Mouse (Mus musculus): ENCODE data around the gene Ebf4. TPM values are rescaled to one million over a fixed set of nuclear protein-coding genes. Genes with fewer than 3 reads are reported as not detected.

Gene Ebf4
- total RNA-seq, 2 experiments from 2014 or later: 11.3 to 11.8 TPM

GRCm38 (mm10) chr2:130303014-130303413 lies 8.0 kb downstream of the Ebf4 start:
- DNase-seq (ENCODE audit: low spot score in 2 of 2): no peak
- no peak overlapping the region for H3K27ac ChIP-seq
- no peak overlapping the region for H3K4me3 ChIP-seq
- TF ChIP-seq CTCF (conservative IDR thresholded peaks at IDR 0.05): no peak

GRCm38 (mm10) chr2:130327057-130327456 lies 32.1 kb downstream of the Ebf4 start:
- no peak overlapping the region for H3K27ac ChIP-seq
- DNase-seq (ENCODE audit: low spot score in 2 of 2): no peak
- no peak overlapping the region for H3K4me3 ChIP-seq
- peak; percentile 47 for TF ChIP-seq CTCF (conservative IDR thresholded peaks at IDR 0.05)

- DNase-seq (ENCODE audit: low spot score in 2 of 2): no peak
- Histone ChIP-seq H3K27ac (no peak overlapping the region), H3K4me3 (no peak overlapping the region)
- no peak for TF ChIP-seq CTCF (conservative IDR thresholded peaks at IDR 0.05)
These were observed 34.5 kb downstream of the Ebf4 start for GRCm38 (mm10) chr2:130329502-130329901.

GRCm38 (mm10) chr2:130335112-130335511 lies 40.1 kb downstream of the Ebf4 start:
- no peak overlapping the region for H3K27ac ChIP-seq
- no peak for TF ChIP-seq CTCF (conservative IDR thresholded peaks at IDR 0.05)
- DNase-seq (ENCODE audit: low spot score in 2 of 2): no peak
- H3K4me3 ChIP-seq: no peak overlapping the region

GRCm38 (mm10) chr2:130340464-130341219 lies 45.7 kb downstream of the Ebf4 start:
- no peak for TF ChIP-seq CTCF (conservative IDR thresholded peaks at IDR 0.05)

GRCm38 (mm10) chr2:130341220-130341580 lies 46.2 kb downstream of the Ebf4 start:
- H3K4me3 ChIP-seq: no peak overlapping the region
- H3K27ac ChIP-seq: no peak overlapping the region
- TF ChIP-seq CTCF (conservative IDR thresholded peaks at IDR 0.05): no peak
- DNase-seq (ENCODE audit: low spot score in 2 of 2): no peak

More at GRCm38 (mm10) chr2:130340464-130341219, 45.7 kb downstream of the Ebf4 start:
- no peak for DNase-seq (ENCODE audit: low spot score in 2 of 2)
- no peak overlapping the region for H3K27ac ChIP-seq
- no peak overlapping the region for H3K4me3 ChIP-seq

- TF ChIP-seq CTCF (conservative IDR thresholded peaks at IDR 0.05): no peak
- Histone ChIP-seq H3K4me3 (no peak overlapping the region), H3K27ac (no peak overlapping the region)
- DNase-seq (ENCODE audit: low spot score in 2 of 2): no peak
These were observed 55.4 kb downstream of the Ebf4 start for GRCm38 (mm10) chr2:130350376-130350775.

- TF ChIP-seq CTCF (conservative IDR thresholded peaks at IDR 0.05): no peak
- peak; percentile 47 to 54 for DNase-seq (ENCODE audit: low spot score in 2 of 2)
- Histone ChIP-seq H3K4me3 (no peak overlapping the region), H3K27ac (peak overlapping the region; percentile 39; the same call in 1 of the 2 replicates)
These were observed 56.9 kb downstream of the Ebf4 start for GRCm38 (mm10) chr2:130351758-130352339.

GRCm38 (mm10) chr2:130353411-130353810 lies 58.4 kb downstream of the Ebf4 start:
- no peak overlapping the region for H3K4me3 ChIP-seq
- TF ChIP-seq CTCF (conservative IDR thresholded peaks at IDR 0.05): no peak
- no peak for DNase-seq (ENCODE audit: low spot score in 2 of 2)
- no peak overlapping the region for H3K27ac ChIP-seq

GRCm38 (mm10) chr2:130353889-130354288 lies 58.9 kb downstream of the Ebf4 start:
- no peak for DNase-seq (ENCODE audit: low spot score in 2 of 2)
- H3K4me3 ChIP-seq: no peak overlapping the region
- no peak overlapping the region for H3K27ac ChIP-seq
- TF ChIP-seq CTCF (conservative IDR thresholded peaks at IDR 0.05): no peak

- Histone ChIP-seq H3K27ac (no peak overlapping the region), H3K4me3 (no peak overlapping the region)
- no peak for TF ChIP-seq CTCF (conservative IDR thresholded peaks at IDR 0.05)
- no peak for DNase-seq (ENCODE audit: low spot score in 2 of 2)
These were observed 62.6 kb downstream of the Ebf4 start for GRCm38 (mm10) chr2:130357551-130357950.

- H3K27ac ChIP-seq: no peak overlapping the region
- no peak for DNase-seq (ENCODE audit: low spot score in 2 of 2)
- TF ChIP-seq CTCF (conservative IDR thresholded peaks at IDR 0.05): no peak
- H3K4me3 ChIP-seq: no peak overlapping the region
These were observed 63.9 kb downstream of the Ebf4 start for GRCm38 (mm10) chr2:130358852-130359251.

GRCm38 (mm10) chr2:130362511-130363026 lies 67.6 kb downstream of the Ebf4 start:
- no peak overlapping the region for H3K4me3 ChIP-seq
- peak in 1 of 2 experiments; percentile 68 for DNase-seq (ENCODE audit: low spot score in 2 of 2)
- no peak overlapping the region for H3K27ac ChIP-seq
- peak; percentile 86 for TF ChIP-seq CTCF (conservative IDR thresholded peaks at IDR 0.05)
